Mouse (Mus musculus) natural killer cell, adult 2 months (primary cell): ENCODE results near the gene Setd2.

Source experiments
- DNase-seq, 2 experiments: peaks; one replicate each; pipeline ENCODE4 v3.0.0; 2022; ENCODE audit warnings: low spot score in 2 of 2

The Setd2 gene

GRCm38 (mm10) chr9:110654726-110655650 is 122.6 kb downstream of the Setd2 start:
- DNase-seq: no peak

- no peak for DNase-seq
Measured at GRCm38 (mm10) chr9:110655651-110656007, 123.2 kb downstream of the Setd2 start.

- DNase-seq: peak; percentile 96 to 97
Measured at GRCm38 (mm10) chr9:110656249-110657221, 124.1 kb downstream of the Setd2 start, which contains the start of gene Ccdc12. Ccdc12 (plus strand) TSS chr9:110656503.

GRCm38 (mm10) chr9:110657474-110658078 is 125.2 kb downstream of the Setd2 start:
- peak; percentile 69 to 70 for DNase-seq

GRCm38 (mm10) chr9:110659521-110659920 is 127.1 kb downstream of the Setd2 start:
- DNase-seq: peak; percentile 47 to 71

- DNase-seq: no peak
Measured at GRCm38 (mm10) chr9:110660208-110660607, 127.8 kb downstream of the Setd2 start.

- DNase-seq: no peak
Measured at GRCm38 (mm10) chr9:110660856-110661612, 128.6 kb downstream of the Setd2 start.

GRCm38 (mm10) chr9:110662844-110663243 is 130.4 kb downstream of the Setd2 start:
- DNase-seq: no peak

GRCm38 (mm10) chr9:110665912-110666311 is 133.5 kb downstream of the Setd2 start:
- peak; percentile 44 to 53 for DNase-seq

GRCm38 (mm10) chr9:110666374-110666773 is 134.0 kb downstream of the Setd2 start:
- no peak for DNase-seq

- peak in 1 of 2 experiments; percentile 44 for DNase-seq
Measured at GRCm38 (mm10) chr9:110667219-110667836, 134.9 kb downstream of the Setd2 start.
